Mouse (Mus musculus) liver, adult 2 months (tissue): ENCODE measurements around the gene Mapk14.

Experiments used
- CTCF ChIP-seq: fragments of 200-500 bp; IDR thresholded peaks from 2 replicates; pipeline ENCODE4 v1.5.1; 2011; ENCODE audit warnings: low read depth, low read length, control low read depth
- POLR2A ChIP-seq: fragments of 200-500 bp; IDR thresholded peaks from 2 replicates; pipeline ENCODE4 v1.6.1; 2011; ENCODE audit warnings: low read length, control low read depth; ENCODE audit not compliant: insufficient read depth; ENCODE audit errors: extremely low read depth

DNA sequence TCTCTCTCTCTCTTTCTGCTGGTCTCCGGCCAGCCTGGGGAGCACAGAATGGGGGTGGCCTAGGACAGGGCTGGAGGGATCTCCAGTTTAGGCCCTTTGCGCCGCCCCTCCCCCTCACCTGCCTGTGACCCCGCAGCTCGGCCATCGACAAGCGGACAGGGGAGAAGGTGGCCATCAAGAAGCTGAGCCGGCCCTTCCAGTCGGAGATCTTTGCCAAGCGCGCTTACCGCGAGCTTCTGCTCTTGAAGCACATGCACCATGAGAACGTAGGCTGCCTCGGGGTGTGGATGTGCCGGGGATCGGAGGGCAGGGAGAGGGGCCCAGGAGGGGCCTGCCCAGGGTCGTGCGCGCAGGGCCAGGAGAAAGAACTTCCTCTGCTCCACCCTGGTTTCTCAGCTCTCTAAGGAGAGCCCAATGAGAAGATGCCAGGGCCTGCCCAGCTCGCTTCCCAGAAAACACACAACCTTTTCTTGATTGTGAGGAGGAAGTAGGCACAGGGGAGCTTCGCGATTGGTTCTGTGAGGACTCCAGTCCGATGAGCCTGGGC is 78.8 kb downstream of the Mapk14 start:
- TF ChIP-seq POLR2A (no peak), CTCF (no peak)
